Mouse (Mus musculus): ENCODE measurements around the gene Gm13283. TPM values are rescaled to one million over a fixed set of nuclear protein-coding genes. Genes with fewer than 3 reads are reported as not detected.
"Not testable (repeated sequence)": the region's sequence is repeated elsewhere in the genome, so short reads cannot be mapped to it uniquely, and the experiment has no call there.

Gm13283 gene
- polyA plus RNA-seq, 1 experiment from 2014 or later, result not detected

GRCm38 (mm10) chr4:88741426-88741825 lies 18.5 kb upstream of the Gm13283 start:
- TF ChIP-seq CTCF (IDR thresholded peaks at IDR 0.05), result no peak
- in situ Hi-C loops (cut with MboI; ENCODE audit: low pct_unique_long_range_greater_than_20kb), result no loop called here
- POLR2A ChIA-PET, result no interaction called here
- ATAC-seq (no peak), DNase-seq (ENCODE audit: low read depth, low spot score) (no peak)
- CTCF ChIA-PET, result no interaction called here
- peaks cover 3% of the 10 kb centered on the region for H3K27me3 ChIP-seq

- in situ Hi-C loops (cut with MboI; ENCODE audit: low pct_unique_long_range_greater_than_20kb), result no loop called here
- DNase-seq (ENCODE audit: low read depth, low spot score), result no peak
- POLR2A ChIA-PET, result no interaction called here
- no peak for ATAC-seq
- TF ChIP-seq CTCF (IDR thresholded peaks at IDR 0.05), result no peak
- H3K27me3 ChIP-seq, result no peaks in the 10 kb centered on the region
- CTCF ChIA-PET, result interaction anchor here (0.9 to 1.5 kb wide), 3 partner anchors 15 to 31 kb away, joined by 3 to 4 read pairs (median 4); no protein-coding TSS in a partner anchor
These were observed 17.0 kb upstream of the Gm13283 start for GRCm38 (mm10) chr4:88742771-88743371.

- in situ Hi-C loops (cut with MboI; ENCODE audit: low pct_unique_long_range_greater_than_20kb), result no loop called here
- ChIA-PET POLR2A (no interaction called here), CTCF (interaction anchor here (0.7 to 1.5 kb wide), 3 partner anchors 16 to 47 kb away, joined by 3 to 6 read pairs (median 3); no protein-coding TSS in a partner anchor)
- ATAC-seq (no peak), DNase-seq (ENCODE audit: low read depth, low spot score) (no peak)
- H3K27me3 ChIP-seq, result no peaks in the 10 kb centered on the region
- no peak for TF ChIP-seq CTCF (IDR thresholded peaks at IDR 0.05)
These were observed 15.7 kb upstream of the Gm13283 start for GRCm38 (mm10) chr4:88744207-88744606.

- ATAC-seq (no peak), DNase-seq (ENCODE audit: low read depth, low spot score) (no peak)
- no peak for TF ChIP-seq CTCF (IDR thresholded peaks at IDR 0.05)
- ChIA-PET POLR2A (interaction anchor here (0.7 kb wide), 1 partner anchor 1570 kb away, joined by 3 read pairs; no protein-coding TSS in a partner anchor), CTCF (no interaction called here)
- in situ Hi-C loops (cut with MboI; ENCODE audit: low pct_unique_long_range_greater_than_20kb), result loop anchor here (25.0 kb wide), 3 partner anchors 112 to 387 kb away; partner anchors contain the start of genes Ifna1 and Mtap
- no peaks in the 10 kb centered on the region for H3K27me3 ChIP-seq
These were observed 10.0 kb upstream of the Gm13283 start for GRCm38 (mm10) chr4:88749926-88750325.

GRCm38 (mm10) chr4:88754818-88755340 lies 5.0 kb upstream of the Gm13283 start, which contains the start of gene Gm13271:
Gm13271 (plus strand) TSS chr4:88754868.
- H3K27me3 ChIP-seq; POLR2A ChIA-PET; ATAC-seq; DNase-seq (ENCODE audit: low read depth, low spot score): not testable (repeated sequence)
- CTCF ChIA-PET, result interaction anchor here (1.3 to 1.7 kb wide), 2 partner anchors 58 to 112 kb away, joined by 3 to 4 read pairs; no protein-coding TSS in a partner anchor
- in situ Hi-C loops (cut with MboI; ENCODE audit: low pct_unique_long_range_greater_than_20kb), result loop anchor here (25.0 kb wide), 3 partner anchors 107 to 382 kb away; partner anchors contain the start of genes Ifna1 and Mtap

GRCm38 (mm10) chr4:88756581-88757513 lies 3.1 kb upstream of the Gm13283 start:
- ATAC-seq, result peak; percentile 0
- not testable (repeated sequence) for H3K27me3 ChIP-seq
- ChIA-PET POLR2A (interaction anchor here (1.5 kb wide), 1 partner anchor 111 kb away, joined by 3 read pairs; no protein-coding TSS in a partner anchor), CTCF (interaction anchor here (0.6 to 2.6 kb wide), 14 partner anchors 10 to 661 kb away, joined by 3 to 23 read pairs (median 4); no protein-coding TSS in a partner anchor)
- in situ Hi-C loops (cut with MboI; ENCODE audit: low pct_unique_long_range_greater_than_20kb), result loop anchor here (25.0 kb wide), 3 partner anchors 105 to 380 kb away; partner anchors contain the start of genes Ifna1 and Mtap
- peak; percentile 77 for DNase-seq (ENCODE audit: low read depth, low spot score)

- CTCF ChIA-PET, result interaction anchor here (0.7 to 2.6 kb wide), 14 partner anchors 11 to 662 kb away, joined by 3 to 23 read pairs (median 3); no protein-coding TSS in a partner anchor
- ATAC-seq (peak; percentile 100), DNase-seq (ENCODE audit: low read depth, low spot score) (peak; percentile 100)
- in situ Hi-C loops (cut with MboI; ENCODE audit: low pct_unique_long_range_greater_than_20kb), result loop anchor here (25.0 kb wide), 3 partner anchors 105 to 380 kb away; partner anchors contain the start of genes Ifna1 and Mtap
- POLR2A ChIA-PET, H3K27me3 ChIP-seq: not testable (repeated sequence)
These were observed 2.3 kb upstream of the Gm13283 start for GRCm38 (mm10) chr4:88757628-88758031.

- ATAC-seq; H3K27me3 ChIP-seq; POLR2A ChIA-PET; CTCF ChIA-PET; DNase-seq (ENCODE audit: low read depth, low spot score): not testable (repeated sequence)
- in situ Hi-C loops (cut with MboI; ENCODE audit: low pct_unique_long_range_greater_than_20kb), result loop anchor here (25.0 kb wide), 3 partner anchors 104 to 379 kb away; partner anchors contain the start of genes Ifna1 and Mtap
These were observed 1.2 kb upstream of the Gm13283 start for GRCm38 (mm10) chr4:88758751-88759150.

- POLR2A ChIA-PET, result not testable (repeated sequence)
- in situ Hi-C loops (cut with MboI; ENCODE audit: low pct_unique_long_range_greater_than_20kb), result loop anchor here (25.0 kb wide), 3 partner anchors 102 to 377 kb away; partner anchors contain the start of genes Ifna1 and Mtap
These were observed 512 bp downstream of the Gm13283 start for GRCm38 (mm10) chr4:88760431-88760830.

GRCm38 (mm10) chr4:88761776-88762175 lies 1.9 kb downstream of the Gm13283 start:
- in situ Hi-C loops (cut with MboI; ENCODE audit: low pct_unique_long_range_greater_than_20kb), result loop anchor here (25.0 kb wide), 3 partner anchors 101 to 376 kb away; partner anchors contain the start of genes Ifna1 and Mtap
- H3K27me3 ChIP-seq; DNase-seq (ENCODE audit: low read depth, low spot score); POLR2A ChIA-PET; ATAC-seq; CTCF ChIA-PET: not testable (repeated sequence)

More at GRCm38 (mm10) chr4:88760431-88760830, 512 bp downstream of the Gm13283 start:
- CTCF ChIA-PET; H3K27me3 ChIP-seq; DNase-seq (ENCODE audit: low read depth, low spot score); ATAC-seq: not testable (repeated sequence)

GRCm38 (mm10) chr4:88762341-88762740 lies 2.4 kb downstream of the Gm13283 start:
- in situ Hi-C loops (cut with MboI; ENCODE audit: low pct_unique_long_range_greater_than_20kb), result loop anchor here (25.0 kb wide), 3 partner anchors 100 to 375 kb away; partner anchors contain the start of genes Ifna1 and Mtap
- CTCF ChIA-PET; POLR2A ChIA-PET; ATAC-seq; DNase-seq (ENCODE audit: low read depth, low spot score); H3K27me3 ChIP-seq: not testable (repeated sequence)

- CTCF ChIA-PET; ATAC-seq; H3K27me3 ChIP-seq; POLR2A ChIA-PET; DNase-seq (ENCODE audit: low read depth, low spot score): not testable (repeated sequence)
- in situ Hi-C loops (cut with MboI; ENCODE audit: low pct_unique_long_range_greater_than_20kb), result loop anchor here (25.0 kb wide), 3 partner anchors 99 to 374 kb away; partner anchors contain the start of genes Ifna1 and Mtap
These were observed 3.6 kb downstream of the Gm13283 start for GRCm38 (mm10) chr4:88763384-88764018.

GRCm38 (mm10) chr4:88773534-88773933 lies 13.6 kb downstream of the Gm13283 start, which contains the start of gene Gm13290:
Gm13290 (plus strand) TSS chr4:88773834.
- POLR2A ChIA-PET; ATAC-seq; CTCF ChIA-PET; H3K27me3 ChIP-seq; DNase-seq (ENCODE audit: low read depth, low spot score): not testable (repeated sequence)
- in situ Hi-C loops (cut with MboI; ENCODE audit: low pct_unique_long_range_greater_than_20kb), result loop anchor here (25.0 kb wide), 3 partner anchors 89 to 364 kb away; partner anchors contain the start of genes Ifna1 and Mtap
